Mouse (Mus musculus) kidney, adult 9 months (tissue): Measurements from ENCODE around the gene Yjefn3.

Source experiments
- DNase-seq: peaks from one replicate; pipeline ENCODE4 v3.0.0; 2022

The Yjefn3 gene

DNA sequence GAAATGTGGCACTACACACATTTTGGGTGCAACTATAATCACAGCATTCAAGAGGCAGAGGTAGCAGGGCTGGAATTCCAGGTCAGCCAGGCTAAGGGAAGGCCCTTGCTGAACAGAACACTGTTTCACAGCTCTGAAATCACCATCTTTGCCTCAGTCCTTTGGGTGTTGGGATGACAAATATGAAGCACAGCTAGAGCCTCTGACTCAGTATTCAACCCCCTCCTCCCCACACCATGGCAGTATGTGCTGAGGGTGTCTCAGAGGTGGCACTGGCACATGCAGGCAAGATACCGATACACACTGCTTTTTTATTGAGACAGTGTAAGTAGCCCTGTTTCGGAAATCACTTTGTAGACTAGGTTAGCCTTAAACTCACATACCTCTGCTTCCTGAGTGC lies 3.7 kb upstream of the Yjefn3 start:
- DNase-seq, result no peak

DNA sequence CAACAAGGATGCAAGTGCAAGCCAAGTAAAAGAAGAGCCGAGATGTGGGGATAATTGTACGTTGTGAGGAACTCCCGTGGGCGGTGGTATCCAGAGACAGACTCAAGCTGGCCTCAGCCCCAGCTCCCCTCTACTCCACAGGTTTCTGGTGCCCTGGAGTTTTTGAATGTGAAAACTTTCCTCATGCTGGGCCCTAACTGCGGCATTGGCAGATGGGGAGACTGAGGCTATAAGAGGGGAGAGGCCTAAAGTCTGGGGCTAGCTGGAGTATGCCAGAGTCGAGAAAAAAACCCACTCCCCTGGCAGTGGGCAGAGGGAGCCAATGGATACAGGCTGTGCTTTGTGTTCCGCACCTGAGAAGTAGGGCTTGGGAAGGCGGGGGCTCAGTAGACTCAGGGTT lies 1.6 kb upstream of the Yjefn3 start:
- no peak for DNase-seq

DNA sequence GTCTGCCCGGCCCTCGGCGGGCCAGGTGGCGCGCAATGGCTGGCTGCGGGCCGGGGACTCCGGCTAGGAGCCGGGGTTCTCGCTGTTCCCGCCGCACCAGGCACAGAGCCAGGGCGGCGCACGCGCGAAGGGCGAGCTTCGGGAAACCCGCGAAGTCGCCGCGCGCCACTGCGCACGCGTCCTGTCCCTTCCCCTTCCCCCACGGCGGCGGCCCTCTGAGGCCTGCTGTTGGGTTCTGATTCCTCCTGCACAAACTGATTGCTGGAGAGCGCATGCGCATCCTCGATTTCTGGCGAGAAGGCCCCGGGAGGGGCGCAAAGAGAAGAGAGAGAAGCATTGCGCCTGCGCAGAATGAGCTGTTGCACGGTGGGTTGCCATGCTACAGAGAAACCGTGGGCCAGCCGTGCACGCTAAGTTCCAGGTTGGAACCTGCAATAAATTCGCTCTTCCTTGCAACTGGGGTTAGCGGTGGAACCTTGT lies 591 bp upstream of the Yjefn3 start:
- peak; percentile 99 for DNase-seq

DNA sequence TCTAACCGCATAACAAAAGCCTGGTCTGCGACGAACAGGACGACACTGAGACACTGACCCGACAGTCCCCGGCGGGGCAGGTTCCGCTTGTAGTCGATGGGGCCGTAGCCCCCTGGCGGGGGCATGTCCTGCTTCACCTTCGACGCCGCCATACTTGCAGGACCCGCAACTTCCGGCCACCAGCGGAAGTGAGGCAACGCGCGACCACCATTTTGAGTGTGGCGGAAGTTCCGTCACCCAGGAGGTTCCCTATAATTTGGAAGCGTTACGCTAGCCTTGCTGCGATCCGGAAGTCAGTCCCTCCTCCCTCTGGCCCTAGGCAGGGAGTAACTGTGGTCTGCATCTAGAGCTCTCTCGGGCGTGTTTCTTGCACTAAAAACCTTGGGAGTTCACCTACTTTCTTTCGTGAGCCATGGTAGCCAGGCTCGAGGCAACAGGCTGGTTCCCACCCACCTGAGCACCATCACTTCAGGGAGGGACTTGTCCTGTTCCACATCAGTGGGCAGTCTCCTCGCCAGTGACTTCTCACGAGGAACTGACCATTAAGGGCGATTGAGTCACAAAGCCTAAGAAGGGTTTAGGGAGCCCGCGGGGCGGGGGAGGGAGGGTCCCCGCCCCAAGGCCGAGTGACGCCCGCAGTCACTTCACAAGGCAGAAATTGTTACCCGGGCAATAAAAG lies 889 bp downstream of the Yjefn3 start:
- peak; percentile 98 for DNase-seq

DNA sequence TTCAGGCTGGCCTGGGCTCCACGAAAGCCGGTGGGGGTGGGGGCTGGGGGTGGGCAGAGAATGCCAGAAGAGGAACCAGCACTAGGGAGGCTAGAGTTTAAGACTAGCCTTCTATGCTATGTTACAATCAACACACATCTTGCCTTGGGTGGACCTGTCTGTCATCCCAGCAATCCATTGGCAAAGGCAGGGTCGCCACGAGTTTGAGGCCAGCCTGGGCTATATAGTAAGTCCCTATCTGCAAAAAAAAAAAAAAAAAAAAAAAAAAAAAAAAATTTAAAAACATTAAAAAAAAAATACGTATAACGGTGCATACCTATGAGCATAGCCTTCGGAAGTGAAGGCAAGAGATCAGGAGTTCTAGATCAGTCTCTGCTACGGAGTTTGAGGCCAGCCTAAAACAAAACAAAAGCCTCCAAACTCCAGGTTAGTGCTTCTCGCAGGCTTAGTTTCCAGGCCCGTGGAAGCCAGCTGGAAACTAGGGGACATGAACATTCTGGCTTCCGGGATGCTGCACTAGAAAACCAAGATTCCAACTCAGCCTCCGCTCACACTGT lies 1.5 kb downstream of the Yjefn3 start:
- peak; percentile 33 for DNase-seq

DNA sequence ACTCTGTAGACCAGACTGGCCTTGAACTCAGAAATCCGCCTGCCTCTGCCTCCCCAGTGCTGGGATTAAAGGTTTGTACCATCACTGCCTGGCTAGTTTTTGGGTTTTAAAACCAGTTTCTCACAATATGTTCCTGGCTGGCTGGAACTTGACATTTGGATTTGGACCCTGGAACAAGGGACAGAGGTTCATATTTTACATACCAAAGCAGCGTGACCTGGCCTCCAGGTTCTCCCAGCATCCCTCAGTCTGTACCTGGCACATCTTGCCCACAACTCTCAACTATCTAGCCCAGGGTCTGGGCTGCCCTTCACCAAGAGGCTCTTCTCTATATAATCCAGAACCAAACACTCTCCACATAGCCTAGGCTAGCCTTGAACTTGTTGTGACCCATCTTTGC lies 2.6 kb downstream of the Yjefn3 start:
- DNase-seq, result peak; percentile 71

DNA sequence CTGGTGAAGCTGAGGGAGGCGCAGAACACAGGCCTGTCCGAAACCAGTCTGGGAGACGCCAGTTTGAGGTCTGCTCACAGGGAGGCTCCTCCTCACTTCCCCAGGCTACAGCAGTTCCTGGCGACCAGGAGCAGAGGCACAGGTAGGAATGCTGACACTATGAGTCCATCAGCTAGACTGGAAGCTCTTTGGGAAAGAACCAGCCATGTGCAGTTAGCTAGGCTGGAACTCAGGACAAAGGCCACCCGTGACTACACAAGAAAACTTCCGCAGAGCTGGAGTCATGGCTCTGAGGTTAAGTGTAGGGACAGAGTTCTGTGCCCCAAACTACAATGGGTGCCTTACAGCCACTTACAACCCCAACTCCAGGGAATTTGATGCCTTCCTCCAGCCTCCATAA lies 4.7 kb downstream of the Yjefn3 start:
- DNase-seq, result peak; percentile 57

DNA sequence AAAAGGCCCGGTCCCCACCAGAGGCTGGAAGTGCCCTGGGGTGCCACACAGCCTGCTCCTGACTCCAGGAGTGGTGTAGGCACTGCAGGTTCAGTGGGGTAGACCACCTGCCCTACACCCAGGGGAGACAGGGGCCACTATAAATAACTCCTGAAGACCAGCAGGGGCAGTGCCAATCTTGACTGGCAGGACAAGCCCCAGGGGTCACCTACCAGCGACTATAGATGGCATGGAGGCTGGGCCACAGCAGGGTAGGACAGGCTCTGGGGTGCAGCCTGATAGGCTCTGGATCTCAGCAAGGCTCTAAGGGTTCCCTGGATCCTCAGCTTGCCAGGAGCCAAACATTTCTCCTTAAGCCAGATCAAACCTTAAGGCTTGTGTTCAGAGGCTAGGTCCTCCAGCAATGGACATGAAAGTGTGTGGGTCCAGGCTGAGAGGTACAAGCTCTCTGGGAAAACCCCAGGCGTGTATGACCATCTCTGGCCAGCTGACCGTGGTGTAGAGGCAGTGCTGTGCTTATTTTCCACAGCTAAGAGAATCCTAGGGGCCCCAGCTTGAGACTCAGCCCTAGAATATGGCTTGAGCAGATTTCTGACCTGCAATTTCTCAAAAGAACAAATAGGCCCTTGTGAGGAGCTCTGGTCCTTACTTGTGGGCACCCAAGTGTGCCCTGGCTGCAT lies 6.6 kb downstream of the Yjefn3 start:
- no peak for DNase-seq

DNA sequence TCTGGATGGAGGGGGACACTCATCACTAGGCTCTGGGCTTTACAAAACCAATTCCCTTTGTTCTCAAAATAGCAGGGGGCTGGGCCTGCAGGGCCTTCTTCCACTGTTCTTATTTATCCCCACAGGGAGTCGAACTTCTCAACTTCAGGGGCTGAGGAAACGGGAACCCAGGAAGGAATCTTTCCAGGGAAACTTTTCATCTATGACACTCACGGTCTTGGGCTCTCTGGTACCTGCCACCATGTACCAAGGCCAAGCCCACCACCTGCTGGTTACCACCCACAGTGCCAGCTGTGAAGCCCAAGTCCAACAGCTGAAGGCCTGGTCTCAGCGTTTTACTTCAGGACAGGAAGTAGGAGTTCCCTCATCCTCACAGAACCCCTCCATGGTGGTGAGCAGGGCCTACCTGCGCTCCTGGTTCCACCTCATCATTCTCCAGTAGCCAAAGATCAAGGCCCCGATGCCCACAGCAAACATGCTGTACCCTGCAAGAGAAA lies 7.6 kb downstream of the Yjefn3 start:
- DNase-seq, result no peak

DNA sequence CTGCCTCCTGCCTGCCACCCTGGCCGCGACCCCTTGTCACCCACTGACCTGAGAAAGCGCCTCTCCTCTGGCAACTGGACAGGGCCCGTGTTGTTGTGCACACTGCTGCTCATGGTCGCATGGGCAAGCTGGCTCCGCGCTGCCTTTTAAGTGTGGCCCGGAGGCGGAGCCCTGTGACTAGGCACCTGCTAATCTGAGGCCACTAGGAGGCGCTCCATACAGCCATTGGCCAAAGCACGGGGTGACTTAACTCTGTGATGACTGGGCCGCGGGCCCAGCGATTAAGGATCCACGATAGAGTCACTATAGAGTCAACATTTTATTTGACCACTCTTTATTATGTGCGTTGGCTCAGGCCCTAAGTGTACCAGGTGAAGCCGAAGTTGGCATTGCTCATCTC lies 8.6 kb downstream of the Yjefn3 start:
- DNase-seq, result peak; percentile 67

DNA sequence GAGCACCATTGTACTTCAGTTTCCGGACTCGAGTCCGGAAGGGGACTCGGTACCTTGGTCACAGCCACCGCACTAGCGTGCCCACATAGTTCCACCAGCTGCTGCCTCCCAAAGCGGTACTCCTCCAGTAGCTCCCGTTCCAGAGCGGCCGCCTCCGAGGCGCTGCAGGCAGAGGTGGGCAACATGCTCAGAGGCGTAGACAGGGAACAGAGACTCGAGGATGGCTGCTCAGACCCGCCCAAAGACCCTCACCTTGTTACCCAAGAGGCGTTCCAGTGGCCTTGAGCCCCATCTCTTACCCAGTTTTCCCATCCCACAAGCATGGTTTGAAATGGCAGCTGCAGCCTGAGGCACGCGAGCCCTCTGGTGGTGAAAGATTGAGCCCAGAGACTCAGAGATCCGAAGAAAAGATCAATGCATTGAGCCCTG lies 11.7 kb downstream of the Yjefn3 start:
- DNase-seq, result no peak

DNA sequence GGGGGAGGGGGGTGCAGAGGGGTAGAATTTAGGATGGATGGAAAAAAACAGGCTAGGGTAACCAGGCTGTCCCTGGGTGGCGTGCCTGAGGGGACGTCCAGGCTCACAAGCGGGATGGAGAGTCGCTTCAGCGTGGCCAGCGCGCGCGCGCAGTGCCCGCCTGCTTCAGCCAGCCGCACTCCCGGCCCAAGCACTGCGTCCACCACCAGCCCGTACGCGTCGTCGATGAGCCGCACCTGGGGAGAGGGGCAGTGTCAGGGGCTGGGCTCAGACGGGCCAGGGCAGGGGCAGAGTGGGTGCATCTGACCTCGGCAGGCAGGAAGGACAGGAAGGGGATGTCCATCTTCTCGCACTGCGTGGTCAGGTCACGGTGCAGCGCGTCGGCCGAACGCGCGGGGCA lies 13.6 kb downstream of the Yjefn3 start:
- DNase-seq, result no peak

DNA sequence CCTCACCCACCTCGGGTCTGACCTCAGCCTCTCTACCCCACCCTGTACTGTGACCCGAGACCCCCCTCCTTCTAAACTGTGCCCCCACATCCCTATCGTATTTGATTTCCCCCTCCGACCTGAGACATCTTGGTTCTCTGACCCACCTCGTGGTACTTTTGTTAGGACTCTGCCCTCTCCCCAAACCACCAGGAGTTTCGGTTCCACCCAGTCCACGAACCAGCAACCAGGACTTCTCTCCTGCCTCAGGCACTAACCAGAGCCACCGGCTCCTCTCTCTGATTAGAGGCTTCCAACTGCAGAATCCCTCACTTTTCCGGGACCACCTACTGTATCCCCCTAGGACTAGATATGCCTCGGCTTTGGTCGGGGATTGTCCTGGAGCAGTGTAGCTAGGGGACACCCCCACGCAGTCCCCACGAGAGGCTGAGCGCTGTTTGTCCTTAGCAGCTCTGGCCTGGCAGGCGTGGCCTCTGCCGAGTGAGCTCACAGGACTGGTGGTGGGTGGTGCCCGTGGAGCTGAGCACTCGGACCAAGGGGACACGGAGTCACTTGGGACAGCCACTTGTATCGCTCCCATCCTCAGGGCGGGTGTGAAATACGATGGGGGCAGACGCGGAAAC lies 14.2 kb downstream of the Yjefn3 start:
- no peak for DNase-seq

DNA sequence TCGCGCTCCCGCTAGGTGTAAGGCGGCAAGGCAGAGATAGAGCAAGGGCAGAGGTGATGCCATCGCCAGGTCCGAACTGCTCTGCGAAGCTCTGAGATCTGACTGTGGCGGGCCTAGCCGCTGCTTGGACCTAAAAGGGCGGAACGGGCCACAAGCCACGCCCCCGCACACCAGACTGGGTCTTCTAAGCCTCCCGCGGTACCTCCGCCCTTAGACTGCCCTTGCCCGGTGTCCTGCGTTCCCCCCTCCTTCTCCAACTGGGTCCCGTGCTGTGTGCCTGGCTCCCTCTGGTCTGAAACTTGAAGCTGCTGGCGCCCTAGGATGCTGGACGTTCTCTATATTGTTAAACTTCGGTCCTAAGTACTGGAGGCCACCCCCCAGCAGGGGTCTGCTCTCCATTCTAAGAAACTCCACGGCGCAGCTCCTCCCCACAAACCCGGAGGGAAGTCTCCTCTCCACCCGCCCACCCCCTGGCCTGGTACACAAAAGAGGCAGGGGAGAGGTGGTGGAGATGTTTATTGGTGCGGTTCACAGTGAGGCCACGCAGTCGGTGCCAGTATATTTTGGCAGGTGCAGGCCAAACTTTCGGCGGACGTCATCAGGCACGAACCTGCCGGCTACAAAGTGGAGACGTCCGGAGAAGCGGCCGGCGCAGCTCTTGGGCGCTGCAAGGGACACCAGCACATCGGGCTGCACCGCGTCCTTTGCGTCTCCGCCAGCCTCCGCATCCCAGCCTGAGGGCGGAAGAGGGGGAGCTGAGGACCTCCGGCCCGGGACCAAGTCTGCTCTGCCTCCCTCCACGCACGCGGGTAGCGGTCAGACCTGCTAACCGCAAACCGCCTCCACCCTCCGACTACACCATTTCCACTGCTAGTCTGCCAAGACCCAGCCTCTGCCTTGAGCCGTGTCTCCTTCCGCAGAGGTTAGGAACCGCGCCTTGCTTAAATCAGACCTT lies 14.9 kb downstream of the Yjefn3 start, which contains the start of gene Cilp2:
Gene Cilp2, minus strand, starts transcription at position 399 of the 955 bp plus-strand sequence.
- peak; percentile 47 for DNase-seq

DNA sequence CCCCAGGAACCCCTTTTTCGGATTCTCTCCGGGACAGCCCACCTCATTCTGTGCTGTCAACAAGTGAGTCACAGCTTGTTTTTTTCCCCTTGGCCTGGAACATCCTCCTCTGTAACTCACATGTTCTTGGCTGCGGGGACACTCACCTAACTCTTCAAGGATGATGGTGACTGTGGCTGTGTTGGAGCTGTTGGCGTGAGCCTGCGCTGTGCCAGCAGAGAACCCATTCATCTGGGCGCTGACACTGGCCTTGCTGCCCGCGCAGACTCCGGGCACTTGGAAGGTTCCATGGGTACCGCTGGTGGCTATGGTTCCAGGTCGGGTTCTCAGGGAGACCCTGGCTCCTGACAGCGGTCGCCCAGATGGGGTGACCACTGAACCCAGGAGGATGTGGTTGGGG lies 18.4 kb downstream of the Yjefn3 start:
- DNase-seq, result no peak

DNA sequence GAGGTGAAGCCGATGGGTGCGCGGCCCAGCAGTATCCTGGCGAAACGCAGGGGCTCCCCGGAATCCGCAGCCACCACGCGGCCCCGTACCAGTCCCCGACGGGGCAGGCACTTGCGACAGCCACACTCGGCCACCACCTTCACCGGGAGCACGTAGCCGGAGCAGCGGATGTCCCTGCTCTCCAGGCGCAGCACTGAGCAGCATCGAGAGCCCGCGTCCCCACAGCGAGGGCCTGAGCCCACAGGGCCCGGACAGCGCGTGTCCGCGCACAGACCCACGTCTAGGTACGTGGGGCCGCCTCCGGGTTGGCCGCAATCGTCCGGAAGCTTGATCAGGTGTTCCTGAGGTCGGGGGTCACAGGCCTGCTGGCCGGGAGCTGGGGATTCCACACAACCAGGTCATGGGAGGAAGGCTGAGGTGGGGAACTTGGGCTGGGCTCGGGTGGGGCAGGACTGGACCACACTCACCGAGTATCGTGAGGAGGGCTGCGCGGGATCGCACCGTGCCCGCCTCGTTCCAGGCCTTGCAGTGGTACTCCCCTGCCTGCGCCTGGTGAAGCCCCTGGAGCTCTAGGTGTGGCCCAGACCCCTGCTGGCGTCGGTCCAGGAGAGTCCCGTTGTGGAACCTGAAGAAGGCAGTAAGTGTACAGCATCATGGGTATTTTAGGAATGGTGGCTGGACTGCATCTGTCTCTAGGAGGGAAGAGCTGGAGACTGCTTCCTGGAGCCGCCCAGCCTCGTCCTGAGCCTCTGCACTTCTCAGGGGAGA lies 19.5 kb downstream of the Yjefn3 start:
- DNase-seq, result no peak

DNA sequence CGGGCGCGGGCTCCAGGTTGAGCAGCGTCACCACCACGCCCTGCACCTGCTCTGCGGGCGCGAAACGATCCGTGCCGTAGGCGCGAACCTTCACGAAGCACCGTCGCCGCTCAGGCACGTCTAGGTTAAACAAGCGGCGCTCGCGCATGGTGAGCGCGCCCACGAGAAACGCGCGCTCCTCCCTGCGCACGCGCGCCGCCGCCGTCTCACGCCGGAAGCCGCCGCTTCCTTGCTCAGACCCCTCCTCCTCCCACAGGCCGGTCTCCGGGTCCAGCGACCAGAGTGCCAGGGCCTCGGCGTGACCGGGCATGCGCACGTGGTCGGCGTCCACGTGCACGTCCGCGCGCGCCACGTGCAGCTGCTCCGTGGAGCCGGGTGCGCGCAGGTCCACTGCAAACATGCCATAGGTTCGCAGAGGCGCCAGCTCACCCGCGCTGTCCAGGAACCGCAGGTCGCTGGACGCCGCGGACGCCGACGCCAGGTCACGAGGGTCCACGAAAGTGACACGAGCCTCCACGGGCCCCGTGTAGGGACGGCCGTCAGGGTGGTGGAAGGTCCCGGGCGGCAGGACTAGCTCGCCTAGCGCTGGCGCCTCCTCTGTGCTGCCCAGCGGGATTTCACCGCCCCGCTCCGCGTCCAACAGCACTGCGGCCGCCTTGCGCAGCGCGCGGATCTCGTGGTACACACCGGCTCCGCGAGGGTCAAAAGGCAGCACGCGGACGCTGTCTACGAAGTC lies 20.3 kb downstream of the Yjefn3 start:
- DNase-seq, result peak; percentile 67

DNA sequence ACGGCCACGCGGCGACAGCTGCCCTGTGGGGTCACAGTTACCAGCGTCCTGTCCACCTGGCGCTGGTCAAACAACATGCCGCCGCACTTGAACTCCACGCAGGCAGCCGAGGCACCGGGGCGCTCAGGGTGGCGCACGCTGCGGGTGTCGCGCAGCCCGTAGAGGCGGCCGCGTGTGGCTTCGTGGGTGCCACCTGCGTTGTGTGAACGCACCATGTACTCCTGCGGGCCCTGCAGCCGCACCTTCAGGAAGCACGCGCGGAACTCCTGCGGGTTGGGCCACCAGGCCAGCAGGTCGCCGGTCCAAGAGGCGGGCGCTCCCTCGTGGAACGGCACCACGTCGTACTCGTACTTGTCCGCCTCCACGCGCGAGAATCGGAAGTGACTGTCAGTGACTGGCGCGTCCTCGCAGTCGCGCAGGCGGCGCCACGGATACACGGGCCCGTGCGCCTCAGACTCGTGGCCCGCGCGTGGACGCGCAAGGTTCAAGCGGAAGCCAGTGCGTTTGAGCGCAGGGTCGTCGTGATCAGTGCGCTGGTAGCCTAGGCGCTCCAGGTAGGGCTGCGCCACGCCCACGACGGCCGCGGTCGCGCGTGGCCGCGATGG lies 21.1 kb downstream of the Yjefn3 start:
- no peak for DNase-seq

DNA sequence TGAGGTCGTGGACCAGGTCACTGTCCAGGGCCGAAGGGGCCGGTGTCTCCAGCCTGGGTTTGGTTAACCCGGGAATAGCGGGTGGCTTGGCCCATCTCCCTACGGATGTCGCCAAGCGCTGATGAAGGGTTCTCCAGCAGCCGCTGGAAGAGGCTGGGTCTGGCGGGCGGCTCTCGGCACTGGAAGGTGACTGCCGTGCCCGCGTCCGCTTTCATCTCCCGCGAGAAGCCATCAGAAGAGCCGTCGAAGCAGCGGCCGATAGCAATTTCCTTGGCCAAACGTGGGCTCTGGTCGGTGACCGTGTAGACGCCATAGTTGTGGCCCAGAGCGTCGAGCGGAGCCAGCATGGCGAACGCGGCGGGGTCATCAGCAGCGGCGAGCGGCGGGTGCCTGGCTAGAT lies 21.7 kb downstream of the Yjefn3 start:
- DNase-seq, result no peak

DNA sequence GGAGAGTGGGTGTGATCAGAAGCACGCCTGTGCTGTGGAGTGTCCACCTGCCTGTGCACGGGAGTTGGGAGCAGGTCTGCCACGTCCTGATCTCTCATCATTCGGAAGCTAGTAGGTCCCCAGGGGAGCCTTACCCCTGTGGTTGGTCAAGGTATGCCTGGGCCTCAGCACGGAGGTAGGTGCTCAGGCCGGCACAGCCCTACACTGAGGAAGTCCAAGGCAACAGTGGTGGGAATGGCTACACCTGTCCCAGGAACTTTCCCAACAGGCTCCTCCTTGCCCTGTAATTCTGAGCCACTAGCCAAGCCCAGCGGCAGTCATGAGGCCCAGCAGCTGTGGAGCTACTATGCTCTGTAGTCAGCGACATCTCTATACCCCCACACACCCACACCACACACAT lies 22.8 kb downstream of the Yjefn3 start:
- no peak for DNase-seq
